Mouse (Mus musculus) heart, postnatal 0 days (tissue): ENCODE data around the gene Npr3.
"Not testable (repeated sequence)": the region's sequence is repeated elsewhere in the genome, so short reads cannot be mapped to it uniquely, and the experiment has no call there.

Experiments used
- CTCF ChIP-seq: IDR thresholded peaks from 2 replicates; pipeline ENCODE4 v1.5.1; 2016; ENCODE audit warnings: antibody characterized with exemption, control low read depth, low read depth
- EP300 ChIP-seq: IDR thresholded peaks from 2 replicates; pipeline ENCODE4 v1.6.1; 2016; ENCODE audit warnings: antibody characterized with exemption, low read depth

GRCm38 (mm10) chr15:11822347-11822746 is 84.7 kb downstream of the Npr3 start:
- TF ChIP-seq CTCF, EP300: not testable (repeated sequence)
